Mouse (Mus musculus) adipose tissue, adult 10 weeks (tissue): ENCODE results near the gene Neil3. TPM values are rescaled to one million over a fixed set of nuclear protein-coding genes. Genes with fewer than 3 reads are reported as not detected.

Source experiments
- polyA plus RNA-seq: library from polyadenylated mRNA; stranded (reverse); fragments of 350-450 nt; fragmentation: Illumina TruSeq; extraction: RNeasy Lipid Tissue Mini Kit (QIAGEN cat#74804); gene quantifications from one replicate; pipeline ENCODE4 v1.2.3, GENCODE M21; 2014; ENCODE audit warnings: low read depth, low replicate concordance

Gene Neil3
- 3.1 TPM for polyA plus RNA-seq

GRCm38 (mm10) chr8:53638495-53639171 lies at the start of gene Neil3:
Neil3 (minus strand) TSS chr8:53639065.

Other genes with a start within 250 kb of the Neil3 start
- gene Aga, start 127.3 kb downstream of the Neil3 start, polyA plus RNA-seq = 64.0 TPM